Mouse (Mus musculus): Measurements from ENCODE around the gene Fhl2.
A peak's percentile ranks its signal among the peaks of the same experiment; 100 is the strongest.
"Not testable (repeated sequence)": the region's sequence is repeated elsewhere in the genome, so short reads cannot be mapped to it uniquely, and the experiment has no call there.

Gene Fhl2

DNA sequence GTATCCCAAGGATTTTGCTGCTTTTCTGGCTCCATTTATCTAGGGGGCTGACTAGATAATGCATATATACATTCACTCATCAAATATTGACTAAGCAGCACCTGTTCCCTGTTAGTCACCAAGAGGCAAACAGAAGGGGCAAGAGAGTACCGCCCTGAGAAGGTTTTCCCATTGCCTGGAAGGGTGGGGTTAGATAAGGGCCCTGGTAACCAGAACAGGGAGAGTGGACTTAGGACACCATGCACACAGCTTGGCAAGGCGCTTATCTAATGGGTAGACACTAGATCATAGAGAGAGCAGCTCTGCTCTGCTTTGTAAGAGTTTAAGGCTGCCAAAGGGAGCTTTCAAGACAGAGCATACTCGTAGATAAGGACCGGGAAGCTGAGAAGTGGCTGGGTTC is 44.2 kb downstream of the Fhl2 start:
- no peak for DNase-seq (ENCODE audit: low read depth, low spot score)

DNA sequence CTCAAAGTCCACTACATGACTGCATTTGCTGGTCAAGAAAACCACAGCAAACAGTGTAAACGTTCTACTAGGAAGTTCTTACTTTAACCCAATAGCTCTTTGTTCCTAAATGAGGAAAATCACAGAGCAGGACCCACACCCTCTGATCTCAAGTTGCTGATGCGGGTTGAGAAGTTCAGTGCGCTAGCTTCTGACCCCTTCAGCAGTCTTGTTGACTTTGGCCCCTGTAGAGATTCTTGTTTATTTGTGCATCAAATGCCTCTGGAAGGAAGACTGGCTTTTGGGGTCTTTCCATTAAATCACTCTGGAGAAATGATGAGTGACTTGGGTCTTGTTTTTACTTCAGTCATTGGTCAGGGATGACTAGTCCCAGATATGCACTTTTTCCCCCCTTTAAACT is 46.6 kb downstream of the Fhl2 start:
- no peak for DNase-seq (ENCODE audit: low read depth, low spot score)

DNA sequence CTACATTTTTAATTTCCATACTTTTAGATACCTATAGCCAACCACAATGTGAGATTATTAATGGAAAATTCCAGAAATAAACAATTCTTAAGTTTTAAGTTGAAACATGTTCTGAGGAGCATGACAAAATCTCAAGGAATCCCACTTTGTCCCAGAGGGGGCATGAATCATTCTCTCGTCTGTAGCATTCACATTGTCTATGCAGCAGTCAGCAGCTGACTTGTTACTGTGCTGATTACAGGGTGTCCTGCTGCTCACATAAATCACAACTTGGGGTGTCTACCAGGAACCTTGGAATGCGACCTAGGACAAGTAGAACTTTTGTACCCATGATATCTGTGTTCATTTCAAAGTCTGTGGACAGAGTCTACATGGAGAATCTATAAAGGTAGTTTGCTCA is 49.3 kb downstream of the Fhl2 start:
- DNase-seq (ENCODE audit: low read depth, low spot score): no peak

DNA sequence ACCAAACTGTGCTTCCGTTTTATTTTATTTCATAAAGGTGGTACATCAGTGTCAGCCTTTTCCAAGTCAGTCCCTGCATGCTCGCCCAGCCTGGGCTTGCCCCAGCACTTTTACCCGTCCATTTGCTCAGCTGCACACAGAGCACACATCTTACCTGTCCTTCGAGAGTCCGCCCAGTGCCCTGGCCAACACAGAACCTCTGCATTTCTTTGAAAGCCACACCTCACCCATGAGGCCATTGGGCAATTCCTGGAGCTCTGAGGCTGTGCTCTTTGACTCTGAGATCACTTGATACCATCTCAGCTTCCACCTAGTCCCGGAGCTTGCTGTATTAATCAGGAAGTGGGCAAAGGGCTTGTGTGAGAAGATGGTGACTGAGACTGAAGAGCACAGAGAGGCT is 51.4 kb downstream of the Fhl2 start:
- DNase-seq (ENCODE audit: low read depth, low spot score): no peak

DNA sequence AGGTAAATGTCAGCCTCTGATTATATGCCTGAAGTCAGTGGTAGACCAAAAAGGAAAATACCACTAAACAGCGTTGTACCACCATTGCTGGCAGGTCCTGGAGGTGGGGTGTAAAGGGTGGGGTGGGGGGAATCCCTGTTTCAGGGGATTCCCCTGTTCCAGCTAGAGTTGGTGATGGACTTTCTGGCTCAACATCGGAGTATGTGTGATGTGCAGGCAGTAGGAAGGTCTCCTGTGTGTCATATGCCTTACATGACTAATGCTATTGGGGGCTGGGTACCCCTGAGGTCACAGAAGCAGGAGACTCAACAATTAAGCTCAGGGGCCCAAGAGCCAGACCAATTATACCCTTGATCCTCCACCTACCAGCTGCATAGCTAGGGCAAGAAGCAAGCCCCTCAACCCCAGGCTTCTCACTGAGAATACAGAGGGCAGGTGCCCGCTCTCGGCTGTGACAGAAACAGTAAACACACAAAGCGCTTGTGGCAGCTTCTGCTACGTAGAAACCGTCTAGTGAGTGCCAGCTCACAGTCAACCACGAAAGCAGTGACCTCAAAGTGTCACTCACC is 52.4 kb downstream of the Fhl2 start:
- DNase-seq (ENCODE audit: low read depth, low spot score): no peak

DNA sequence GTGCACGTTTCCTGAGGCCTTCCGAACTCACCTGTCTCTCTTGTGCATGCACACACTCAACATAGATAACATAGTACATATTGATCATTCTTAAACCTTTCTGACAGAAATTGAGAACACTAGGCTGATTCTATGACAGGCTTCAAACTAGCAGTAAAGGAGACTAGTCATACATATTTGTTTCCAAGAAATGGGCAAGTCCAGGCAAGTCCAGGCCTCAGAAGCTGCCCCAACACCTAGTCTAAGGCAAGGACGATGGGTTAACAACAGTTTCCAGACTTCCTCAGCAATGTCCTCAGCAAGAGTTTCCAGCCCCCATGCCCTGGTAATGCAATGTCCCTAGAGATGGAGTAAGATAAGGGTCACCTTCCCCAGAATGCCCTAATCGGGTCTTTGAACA is 53.0 kb downstream of the Fhl2 start:
- DNase-seq (ENCODE audit: low read depth, low spot score): no peak

DNA sequence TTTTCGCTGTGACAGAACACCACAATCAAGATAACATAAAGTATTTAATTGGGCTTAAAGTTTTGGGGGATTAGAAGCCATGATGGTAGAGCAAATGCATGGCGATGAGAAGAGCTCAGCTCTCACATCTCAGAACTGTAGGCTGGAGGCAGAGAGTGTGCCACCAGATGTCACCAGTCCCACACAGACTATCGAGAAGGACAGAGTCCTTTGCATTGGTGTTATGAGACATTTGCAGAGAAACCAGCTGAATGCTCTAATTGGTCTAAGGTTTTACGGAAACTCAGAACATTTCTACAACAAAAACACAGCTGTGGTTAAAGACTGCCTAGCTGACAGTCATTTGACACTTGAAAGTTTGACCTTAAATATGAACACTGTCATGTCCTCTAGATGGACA is 53.5 kb downstream of the Fhl2 start:
- DNase-seq (ENCODE audit: low read depth, low spot score): no peak

DNA sequence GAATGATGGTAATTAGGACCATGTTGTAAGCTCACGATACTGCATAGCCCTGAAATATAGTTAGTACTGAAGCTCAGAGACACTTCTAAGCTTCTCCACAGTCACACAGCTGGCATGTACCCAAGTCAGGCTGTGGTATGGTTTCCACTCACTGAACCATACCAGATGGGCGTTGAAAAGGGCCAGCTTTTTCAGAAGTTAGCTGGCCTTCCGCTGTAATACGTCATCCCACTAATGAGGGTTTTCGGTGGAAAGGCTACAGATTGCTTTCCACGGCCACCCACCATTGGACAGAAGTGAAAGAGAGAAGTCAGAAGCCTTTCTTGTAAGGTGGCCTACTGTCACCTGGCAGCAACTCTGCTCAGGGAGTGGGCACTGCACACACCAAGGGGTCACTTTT is 53.9 kb downstream of the Fhl2 start:
- DNase-seq (ENCODE audit: low read depth, low spot score): no peak

DNA sequence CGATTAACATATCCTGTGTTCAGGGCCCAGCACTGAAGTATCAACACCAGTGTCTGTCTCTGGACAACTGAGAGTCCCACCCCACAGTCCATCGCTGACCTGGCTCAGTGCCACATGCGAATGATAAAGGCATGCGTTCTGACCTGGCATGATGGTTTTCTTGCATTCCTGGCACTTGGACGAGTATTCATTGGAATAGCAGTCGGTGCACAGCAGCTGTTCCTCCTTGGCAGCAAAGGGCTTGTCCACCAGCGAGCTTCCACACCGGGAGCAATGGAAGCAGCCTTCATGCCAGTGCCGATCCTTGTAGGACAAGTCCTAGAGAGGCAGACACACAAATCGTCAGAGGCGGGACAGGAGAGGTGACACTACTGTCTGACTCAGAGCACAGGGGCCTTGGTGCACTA is 55.2 kb downstream of the Fhl2 start:
- peak; percentile 13 for DNase-seq (ENCODE audit: low read depth, low spot score)

DNA sequence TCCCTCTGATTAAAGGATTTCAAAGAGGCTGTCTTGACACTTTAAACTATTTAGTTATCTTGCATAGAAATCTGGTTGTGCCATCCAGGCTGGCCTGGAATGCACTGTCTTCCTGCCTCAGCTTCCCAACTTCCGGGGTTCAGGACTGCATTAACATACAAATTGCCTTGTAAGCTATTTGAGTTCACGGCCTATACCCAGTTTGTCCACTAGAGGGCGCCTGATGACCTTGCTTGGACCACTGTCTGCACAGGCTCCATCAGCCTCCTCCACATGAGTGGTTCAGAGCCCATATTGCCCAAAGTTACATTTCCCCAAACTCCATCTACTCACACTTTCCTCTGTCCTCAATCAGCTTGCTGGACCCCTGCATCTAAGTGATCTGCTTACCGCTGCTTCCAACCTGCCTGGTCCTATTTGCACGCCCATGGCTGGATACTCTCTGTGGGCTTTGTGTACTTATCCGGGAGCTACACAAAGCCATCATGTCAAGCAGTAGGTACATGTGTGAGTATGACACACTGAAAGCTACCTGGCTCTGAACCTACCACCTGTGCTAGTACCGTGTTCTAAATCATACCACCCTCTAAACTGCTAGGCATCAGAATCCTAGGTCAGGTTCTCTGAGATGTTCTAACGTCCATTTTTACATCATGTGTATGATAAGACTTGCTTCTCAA is 57.1 kb downstream of the Fhl2 start:
- DNase-seq (ENCODE audit: low read depth, low spot score): peak; percentile 93

DNA sequence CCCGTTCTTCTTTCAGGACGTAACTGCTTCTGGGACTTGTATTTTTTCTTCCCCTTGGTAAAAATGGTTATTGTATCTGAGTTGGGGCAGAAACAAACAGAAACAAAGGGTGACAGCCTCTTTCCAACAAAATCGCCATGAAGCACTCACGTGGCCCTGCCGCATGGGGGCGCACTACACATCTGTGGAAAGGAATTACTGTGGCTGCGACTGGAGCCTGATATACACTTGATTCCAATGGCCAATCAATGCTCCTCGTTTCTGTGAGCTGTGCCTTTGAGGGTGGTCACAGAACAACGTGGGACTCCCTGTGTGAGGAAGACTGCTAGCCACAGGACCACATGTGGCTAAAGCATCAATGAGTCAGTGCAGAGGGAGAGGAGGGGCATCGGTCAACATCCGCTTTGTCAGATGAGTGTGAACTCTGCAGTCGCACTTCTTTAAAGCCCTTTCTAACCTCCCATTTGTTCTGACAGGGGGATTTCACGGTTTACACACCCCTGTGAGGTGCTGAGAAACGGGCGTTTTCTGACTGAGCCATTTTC is 58.4 kb downstream of the Fhl2 start:
- peak; percentile 74 for DNase-seq (ENCODE audit: low read depth, low spot score)

DNA sequence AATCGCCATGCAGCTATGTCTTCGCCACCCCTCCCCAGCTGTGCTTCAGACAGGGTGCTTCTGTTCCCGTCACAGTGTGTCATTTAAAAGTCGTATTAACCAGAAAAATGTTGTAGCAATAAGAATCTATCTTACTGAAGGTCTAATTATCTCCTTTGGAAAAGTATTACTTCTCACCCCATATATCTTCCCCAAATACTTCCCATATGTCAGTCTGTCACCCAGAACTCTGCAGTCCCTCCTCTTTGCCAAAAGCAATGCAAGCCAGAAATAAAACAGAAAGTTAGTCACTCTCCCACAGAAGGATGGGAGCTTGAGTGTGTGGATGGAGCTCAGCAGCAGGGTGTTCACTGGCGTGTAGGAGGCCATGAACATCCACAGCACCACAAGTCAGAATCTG is 59.5 kb downstream of the Fhl2 start:
- no peak for DNase-seq (ENCODE audit: low read depth, low spot score)

DNA sequence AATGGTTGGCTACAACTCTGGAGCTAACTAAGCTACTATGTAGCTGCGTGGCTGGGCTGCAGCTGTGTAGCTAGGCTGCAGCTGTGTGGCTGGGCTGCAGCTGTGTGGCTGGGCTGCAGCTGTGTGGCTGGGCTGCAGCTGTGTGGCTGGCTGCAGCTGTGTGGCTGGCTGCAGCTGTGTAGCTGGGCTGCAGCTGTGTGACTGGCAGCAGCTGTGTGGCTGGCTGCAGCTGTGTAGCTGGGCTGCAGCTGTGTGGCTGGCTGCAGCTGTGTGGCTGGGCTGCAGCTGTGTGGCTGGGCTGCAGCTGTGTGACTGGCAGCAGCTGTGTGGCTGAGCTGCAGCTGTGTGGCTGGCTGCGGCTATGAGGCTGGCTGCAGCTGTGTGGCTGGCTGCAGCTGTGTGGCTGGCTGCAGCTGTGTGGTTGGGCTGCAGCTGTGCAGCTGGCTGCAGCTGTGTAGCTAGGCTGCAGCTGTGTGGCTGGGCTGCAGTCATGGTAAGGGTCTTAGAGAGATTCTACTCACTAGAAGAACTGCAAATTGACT is 60.2 kb downstream of the Fhl2 start:
- DNase-seq (ENCODE audit: low read depth, low spot score): not testable (repeated sequence)

DNA sequence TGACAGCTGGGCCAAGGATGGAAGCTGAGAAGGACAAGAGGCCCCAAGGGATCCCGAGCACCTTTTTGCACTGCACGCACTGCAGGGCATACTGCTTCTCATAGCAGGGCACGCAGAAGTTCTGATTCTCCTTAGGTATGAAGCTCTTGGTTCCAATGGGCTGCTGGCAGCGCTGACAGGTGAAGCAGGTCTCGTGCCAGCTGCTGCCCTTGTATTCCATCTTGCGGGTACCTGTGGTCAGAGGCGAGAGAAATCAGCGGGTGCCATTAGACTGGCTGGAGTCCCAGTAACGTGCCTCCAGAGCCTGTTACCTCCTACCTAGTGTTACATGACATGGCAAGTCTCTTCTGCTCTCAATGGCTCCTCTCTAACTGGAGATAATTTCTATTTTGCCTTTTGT is 65.2 kb downstream of the Fhl2 start:
- DNase-seq (ENCODE audit: low read depth, low spot score): no peak

DNA sequence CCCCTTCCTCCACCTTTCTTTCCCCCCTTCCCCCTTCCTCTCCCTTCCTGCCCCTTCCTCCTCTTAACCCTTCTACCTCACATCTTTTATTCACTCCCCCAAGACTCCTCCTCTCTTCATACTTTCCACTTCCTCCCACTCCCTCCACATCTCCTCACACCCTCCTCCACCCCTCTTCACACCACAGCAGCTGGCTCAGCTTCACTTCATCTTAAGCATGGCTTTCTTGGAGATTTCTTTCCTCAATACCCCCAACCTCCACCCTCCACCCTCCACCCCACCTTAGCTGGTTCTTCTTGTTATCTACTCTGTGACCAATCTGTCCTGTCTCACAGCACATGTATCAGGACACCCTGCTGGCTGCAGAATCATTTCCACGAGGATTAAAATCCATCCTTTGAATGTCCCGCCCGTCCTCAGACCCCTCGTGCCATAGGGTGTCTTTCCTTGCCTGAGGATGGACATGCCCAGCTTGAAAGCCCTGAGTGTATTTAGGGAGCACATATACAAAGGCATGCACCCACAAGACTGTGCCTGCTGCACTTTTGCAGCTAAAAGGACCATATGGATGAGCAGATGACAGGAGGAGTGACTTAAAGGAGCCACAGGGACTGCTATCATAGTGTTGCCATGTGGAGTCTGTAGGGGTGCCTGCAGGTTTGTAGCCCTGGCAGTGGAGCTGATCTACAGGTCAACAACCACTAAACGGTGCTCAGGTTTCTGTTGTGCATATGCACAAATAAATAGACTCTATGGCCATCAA is 66.4 kb downstream of the Fhl2 start:
- DNase-seq (ENCODE audit: low read depth, low spot score): no peak

DNA sequence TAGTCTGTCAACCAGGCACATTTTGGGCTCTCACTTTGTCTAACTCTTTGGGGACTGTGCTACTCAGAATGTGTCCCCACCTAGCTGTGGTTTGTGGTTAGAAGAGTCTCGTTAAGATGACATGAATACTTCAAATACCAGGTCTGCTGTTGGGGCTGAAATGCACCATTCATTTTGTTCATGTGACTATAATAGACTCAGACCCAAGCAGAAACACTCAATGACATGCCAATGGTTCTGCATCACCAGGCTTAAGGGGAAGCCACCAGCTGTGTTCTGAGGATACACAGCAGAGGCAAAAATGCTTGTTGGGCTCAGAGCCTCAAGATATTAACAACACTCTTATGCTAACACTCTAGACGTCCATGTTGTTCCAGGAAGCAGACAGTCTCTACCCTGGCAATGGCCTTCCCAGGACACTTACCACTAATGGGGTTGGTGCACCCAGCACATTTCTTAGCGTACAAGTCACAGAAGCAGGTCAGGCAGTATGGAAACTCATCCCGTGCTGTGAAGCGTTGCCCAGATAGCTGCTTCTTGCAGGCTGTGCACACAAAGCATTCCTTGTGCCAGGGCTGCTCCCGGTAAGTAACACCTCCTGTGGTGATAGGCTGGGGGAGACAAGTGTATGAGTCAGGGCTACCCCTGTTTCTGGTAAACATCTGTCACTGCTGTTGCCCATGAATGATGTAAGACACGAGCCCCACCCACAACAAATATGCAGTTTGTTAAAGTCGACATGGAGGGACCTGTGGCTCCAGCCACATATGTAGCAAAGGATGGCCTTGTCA is 68.8 kb downstream of the Fhl2 start:
- peak; percentile 40 for DNase-seq (ENCODE audit: low read depth, low spot score)

DNA sequence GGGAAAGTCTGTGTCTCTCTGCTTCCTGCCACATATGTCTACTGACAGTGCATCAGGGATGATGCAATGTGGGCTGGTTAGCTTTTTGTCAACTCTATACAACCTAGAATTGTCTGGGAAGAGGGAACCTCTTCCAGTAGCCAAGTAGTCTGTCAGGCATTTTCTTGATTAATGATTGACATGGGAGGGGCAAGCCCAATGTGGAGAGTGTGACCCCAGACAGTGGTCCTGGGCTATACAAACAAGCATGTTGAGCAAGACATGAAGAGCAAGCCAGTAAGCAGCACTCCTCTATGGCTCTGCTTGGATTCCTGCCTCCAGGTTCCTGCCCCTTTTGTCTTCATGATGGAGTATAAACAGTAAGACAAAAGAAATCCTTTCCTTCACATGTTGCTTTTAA is 69.6 kb downstream of the Fhl2 start:
- DNase-seq (ENCODE audit: low read depth, low spot score): no peak

DNA sequence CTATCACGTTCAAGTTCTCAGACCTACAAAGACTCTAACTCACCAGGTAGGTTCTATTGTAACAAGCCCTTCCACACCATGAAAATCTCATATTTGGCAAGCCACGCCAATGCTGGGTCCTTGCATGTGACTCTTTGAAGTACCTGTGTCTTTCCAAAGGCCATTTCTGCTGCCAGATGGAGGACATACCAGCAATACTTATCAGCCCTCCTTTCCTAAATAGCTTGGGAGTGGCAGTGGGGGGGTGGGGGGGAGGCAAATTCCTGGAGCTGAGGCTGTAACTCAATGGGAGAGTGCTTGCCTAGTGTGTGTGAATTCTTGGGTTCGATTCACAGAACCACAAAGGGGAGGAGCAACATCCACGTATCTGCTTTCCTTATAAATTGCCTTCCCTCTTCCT is 72.1 kb downstream of the Fhl2 start:
- DNase-seq (ENCODE audit: low read depth, low spot score): peak; percentile 18

DNA sequence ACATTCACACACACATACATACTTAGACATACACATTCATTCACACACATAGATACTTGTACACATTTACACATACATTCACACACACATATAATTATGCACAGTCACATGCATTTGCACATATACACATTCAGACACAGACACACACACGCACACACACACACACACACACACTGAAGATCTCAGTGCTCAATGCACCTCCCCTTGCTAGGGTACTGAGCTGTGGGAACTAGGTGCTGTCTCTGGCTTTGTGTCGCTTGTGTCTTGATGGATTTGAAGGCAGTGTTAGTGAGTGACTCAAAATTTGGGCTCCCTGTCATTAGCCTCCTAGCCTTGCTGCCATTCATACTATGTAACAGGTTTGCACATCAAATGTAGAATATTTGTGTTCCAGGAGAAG is 74.2 kb downstream of the Fhl2 start:
- DNase-seq (ENCODE audit: low read depth, low spot score): no peak

DNA sequence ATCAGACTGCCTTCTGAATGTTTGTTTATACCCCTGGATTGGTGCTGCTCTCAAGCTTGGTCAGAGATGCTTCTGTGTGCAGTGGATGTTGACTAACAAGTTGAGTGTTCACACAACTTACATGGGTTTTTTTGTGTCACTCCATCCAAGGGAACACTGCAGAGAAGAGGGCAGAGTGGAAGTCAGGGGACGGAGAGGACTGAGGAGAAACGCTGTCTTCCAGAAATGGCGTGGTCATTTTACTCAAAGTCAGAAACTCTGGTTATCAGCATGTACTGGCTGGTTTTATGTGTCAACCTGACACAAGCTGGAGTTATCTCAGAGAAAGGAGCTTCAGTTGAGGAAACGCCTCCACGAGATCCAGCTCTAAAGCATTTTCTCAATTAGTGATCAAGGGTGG is 75.8 kb downstream of the Fhl2 start:
- DNase-seq (ENCODE audit: low read depth, low spot score): no peak

DNA sequence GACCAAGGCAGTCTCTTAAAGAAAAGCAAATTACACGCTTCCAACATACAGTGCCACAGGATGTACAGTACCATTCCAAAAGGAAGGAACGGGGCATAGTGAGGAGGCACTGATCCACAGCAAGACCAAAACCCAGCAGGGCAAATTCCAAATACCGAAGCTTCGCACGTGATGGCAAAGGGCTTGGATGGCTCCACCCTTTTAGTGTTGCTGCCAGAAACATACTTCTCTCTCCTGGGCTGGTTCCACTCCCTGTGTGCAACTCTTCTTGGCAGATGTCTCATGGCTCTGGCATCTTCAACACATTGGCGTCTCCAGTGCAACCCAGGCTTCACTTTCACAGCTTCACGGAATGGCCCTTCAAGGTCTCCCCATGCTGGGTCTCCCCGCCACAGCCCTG is 79.3 kb downstream of the Fhl2 start:
- DNase-seq (ENCODE audit: low read depth, low spot score): no peak

DNA sequence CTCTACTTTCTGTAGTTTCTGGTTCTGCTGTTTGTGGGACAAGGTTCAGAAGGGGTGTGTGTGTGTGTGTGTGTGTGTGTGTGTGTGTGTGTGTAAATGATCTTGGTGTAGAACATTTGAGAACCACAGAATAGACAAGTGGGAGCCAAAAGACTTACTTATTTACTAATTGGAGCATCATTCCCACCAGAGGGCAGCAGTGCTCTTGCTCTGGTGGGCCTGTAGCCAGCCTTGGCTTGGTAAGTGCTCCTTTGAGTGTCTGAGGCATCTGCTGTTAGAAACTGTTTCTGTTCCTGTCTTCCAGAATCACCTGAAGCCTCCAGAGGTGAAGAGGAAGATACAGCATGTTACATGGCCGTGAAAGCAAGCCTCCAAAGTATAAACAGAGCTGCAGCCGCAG is 83.9 kb downstream of the Fhl2 start:
- peak; percentile 62 for DNase-seq (ENCODE audit: low read depth, low spot score)

All from R1 (cell line).